Mouse (Mus musculus) lung, postnatal 4 days (tissue): ENCODE data around the gene Gstm1.
"Not testable (repeated sequence)": the region's sequence is repeated elsewhere in the genome, so short reads cannot be mapped to it uniquely, and the experiment has no call there.

Experiments used
- DNase-seq, 2 experiments: peaks; one replicate each; pipeline ENCODE4 v3.0.0; 2021

Gstm1 gene

GRCm38 (mm10) chr3:108017473-108018189, at the start of gene Gstm1:
Gene Gstm1 (minus strand): TSS chr3:108017973.
- DNase-seq, result peak; percentile 96 to 98

- DNase-seq, result peak in 1 of 2 experiments; percentile 8
These were observed 49.7 kb upstream of the Gstm1 start for GRCm38 (mm10) chr3:108067370-108067934.

- DNase-seq, result peak in 1 of 2 experiments; percentile 12
These were observed 47.8 kb upstream of the Gstm1 start for GRCm38 (mm10) chr3:108065551-108065950.

- no peak for DNase-seq
These were observed 46.9 kb upstream of the Gstm1 start for GRCm38 (mm10) chr3:108064672-108065071.

- DNase-seq, result peak in 1 of 2 experiments; percentile 22
These were observed 44.9 kb upstream of the Gstm1 start for GRCm38 (mm10) chr3:108062648-108063047.

- DNase-seq, result peak in 1 of 2 experiments; percentile 46
These were observed 43.6 kb upstream of the Gstm1 start for GRCm38 (mm10) chr3:108061420-108061819.

- DNase-seq, result no peak
These were observed 32.7 kb upstream of the Gstm1 start for GRCm38 (mm10) chr3:108050493-108050892.

- DNase-seq, result no peak
These were observed 30.5 kb upstream of the Gstm1 start for GRCm38 (mm10) chr3:108048306-108048705.

- DNase-seq, result no peak
These were observed 29.3 kb upstream of the Gstm1 start for GRCm38 (mm10) chr3:108046944-108047655.

- peak; percentile 90 to 94 for DNase-seq
These were observed 26.8 kb upstream of the Gstm1 start, which contains the start of gene Gstm4 for GRCm38 (mm10) chr3:108044394-108045140. Gene Gstm4 (minus strand): TSS chr3:108044894.

- DNase-seq, result peak in 1 of 2 experiments; percentile 48
These were observed 15.4 kb upstream of the Gstm1 start for GRCm38 (mm10) chr3:108033156-108033555.

GRCm38 (mm10) chr3:108032113-108032512, 14.3 kb upstream of the Gstm1 start:
- peak; percentile 36 to 60 for DNase-seq

GRCm38 (mm10) chr3:108028641-108029365, 11.0 kb upstream of the Gstm1 start:
- DNase-seq, result no peak

- no peak for DNase-seq
These were observed 8.8 kb upstream of the Gstm1 start for GRCm38 (mm10) chr3:108026597-108026996.

GRCm38 (mm10) chr3:108026049-108026448, 8.3 kb upstream of the Gstm1 start:
- no peak for DNase-seq

- no peak for DNase-seq
These were observed 7.5 kb upstream of the Gstm1 start for GRCm38 (mm10) chr3:108025318-108025717.

GRCm38 (mm10) chr3:108022650-108023049, 4.9 kb upstream of the Gstm1 start:
- DNase-seq, result no peak

- DNase-seq, result not testable (repeated sequence)
These were observed 2.7 kb upstream of the Gstm1 start for GRCm38 (mm10) chr3:108020351-108021022.

GRCm38 (mm10) chr3:108019226-108019625, 1.5 kb upstream of the Gstm1 start:
- DNase-seq, result not testable (repeated sequence)

- DNase-seq, result peak; percentile 41 to 47
These were observed 532 bp upstream of the Gstm1 start for GRCm38 (mm10) chr3:108018190-108018820.

- DNase-seq, result not testable (repeated sequence)
These were observed 1.3 kb downstream of the Gstm1 start for GRCm38 (mm10) chr3:108016468-108016867.
